Mouse (Mus musculus): ENCODE results near the gene Asz1.

DNA sequence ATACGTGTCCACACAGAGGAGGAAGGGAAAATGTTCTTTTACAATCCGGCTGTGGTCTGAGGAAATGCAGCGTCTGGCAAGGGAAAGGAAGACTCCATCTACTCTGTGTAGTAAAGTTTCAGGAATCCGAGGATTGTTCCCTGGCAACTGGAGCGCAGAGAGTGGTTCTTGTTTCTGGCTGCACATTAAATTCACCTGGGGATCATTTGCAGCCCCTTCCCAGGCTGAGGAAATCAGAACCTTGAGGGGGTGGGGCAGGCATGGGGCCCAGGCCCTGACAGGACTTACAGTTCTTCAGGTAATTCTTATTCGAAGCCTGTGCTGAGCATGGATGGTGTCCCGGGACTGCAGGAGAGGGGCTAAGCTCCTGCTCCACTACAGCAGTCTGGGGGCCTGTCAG, 95.5 kb downstream of the Asz1 start:
- no peak for TF ChIP-seq CTCF (IDR thresholded peaks at IDR 0.05)
- no peak for TF ChIP-seq POLR2A (IDR thresholded peaks at IDR 0.05; ENCODE audit: insufficient read depth, low read depth, low read length)
- TF ChIP-seq EP300 (IDR thresholded peaks at IDR 0.05; ENCODE audit: insufficient read depth, low read depth, low read length), result no peak
